In genomic region chr7:45713881-45714520, GRCm38 (mm10) we compare ENCODE assay signal across 8 mouse cellular contexts. TPM values are rescaled to one million over a fixed set of nuclear protein-coding genes. Genes with fewer than 3 reads are reported as not detected.
DNase-seq lines count a peak whose midpoint lies in the region; ATAC-seq and TF ChIP-seq lines count a peak whose summit lies in the region.

No protein-coding gene starts in this region.

- peak overlapping the region; percentile 94 for H3K4me3 ChIP-seq in testis, adult 2 months (ENCODE audit: control insufficient read depth, low read depth, low read length)
- peak overlapping the region; percentile 73 for H3K4me3 ChIP-seq in limb, embryonic 15.5 days
- H3K4me3 ChIP-seq in stomach, embryonic 16.5 days (replicated peaks; ENCODE audit: low read length): peak overlapping the region; percentile 89

- no peak overlapping the region; the same call in 1 of the 2 replicates for H3K9ac ChIP-seq in limb, embryonic 15.5 days
- H3K9ac ChIP-seq in stomach, embryonic 16.5 days (ENCODE audit: low read length): peak overlapping the region; percentile 82

- peaks cover 26% of the 10 kb centered on the region for H3K4me1 ChIP-seq in testis, adult 2 months (ENCODE audit: control insufficient read depth, insufficient read depth, low read length)
- H3K4me1 ChIP-seq in limb, embryonic 15.5 days: peaks cover 48% of the 10 kb centered on the region
- H3K4me1 ChIP-seq in stomach, embryonic 16.5 days (ENCODE audit: control insufficient read depth, insufficient read depth, low read length): peaks cover 28% of the 10 kb centered on the region

- H3K36me3 ChIP-seq in testis, adult 2 months (ENCODE audit: control insufficient read depth, insufficient read depth, low read length): peaks cover 4% of the 10 kb centered on the region
- H3K36me3 ChIP-seq in limb, embryonic 15.5 days: peaks cover 47% of the 10 kb centered on the region
- peaks cover 8% of the 10 kb centered on the region; the same call in 1 of the 2 replicates for H3K36me3 ChIP-seq in stomach, embryonic 16.5 days (ENCODE audit: control insufficient read depth, insufficient read depth, low read length)

- TF ChIP-seq POLR2A in testis, adult 2 months (IDR thresholded peaks at IDR 0.05; ENCODE audit: control insufficient read depth, low read depth, low read length): no peak; the same call in 1 of the 2 replicates

- TF ChIP-seq CTCF in testis, adult 2 months (IDR thresholded peaks at IDR 0.05; ENCODE audit: control insufficient read depth, insufficient read depth, insufficient replicate concordance, low read depth, low read length): no peak

- peak overlapping the region; percentile 90 for H3K4me2 ChIP-seq in limb, embryonic 15.5 days
- peak overlapping the region; percentile 67 for H3K4me2 ChIP-seq in stomach, embryonic 16.5 days (ENCODE audit: low read depth, low read length)

- no peak for ATAC-seq in limb, embryonic 15.5 days (ENCODE audit: insufficient number of reproducible peaks, low FRiP score, low TSS enrichment, low read depth)
- no peak for ATAC-seq in stomach, embryonic 16.5 days (ENCODE audit: insufficient read depth, low FRiP score)

- WGBS in limb, embryonic 15.5 days: 83% methylated on average over 6 of the region's 6 CpGs
- WGBS in stomach, embryonic 16.5 days: 63% methylated on average over 6 of the region's 6 CpGs

- no peaks in the 10 kb centered on the region for H3K27me3 ChIP-seq in testis, adult 2 months (ENCODE audit: control insufficient read depth, insufficient read depth, low read length)
- no peaks in the 10 kb centered on the region for H3K27me3 ChIP-seq in limb, embryonic 15.5 days
- no peaks in the 10 kb centered on the region for H3K27me3 ChIP-seq in stomach, embryonic 16.5 days (ENCODE audit: control insufficient read depth, insufficient read depth, low read length)

- H3K9me3 ChIP-seq in limb, embryonic 15.5 days: no peaks in the 10 kb centered on the region
- no peaks in the 10 kb centered on the region for H3K9me3 ChIP-seq in stomach, embryonic 16.5 days (replicated peaks; ENCODE audit: control insufficient read depth, low read length)

- DNase-seq in adrenal gland, adult (ENCODE audit: inconsistent age in 2 of 2, low spot score in 1 of 2): peak; percentile 42 to 73
- no peak for DNase-seq in adrenal gland, adult 8-10 months
- DNase-seq in testis, postnatal 14 days (ENCODE audit: low spot score): no peak
- DNase-seq in urinary bladder, postnatal 4 days (ENCODE audit: low spot score in 2 of 2): no peak
- no peak for DNase-seq in layer of hippocampus, adult 11-12 months (ENCODE audit: low spot score)

- peak overlapping the region; percentile 75 for H3K27ac ChIP-seq in testis, adult 2 months (ENCODE audit: control insufficient read depth, insufficient read depth, low read depth, low read length)
- H3K27ac ChIP-seq in limb, embryonic 15.5 days: peak overlapping the region; percentile 77; the same call in 1 of the 2 replicates
- H3K27ac ChIP-seq in stomach, embryonic 16.5 days (ENCODE audit: low read length): peak overlapping the region; percentile 96

RNA-seq across cellular contexts. Expression of gene Rpl18, which starts 1.3 kb away (rescaled TPM):
- total RNA-seq in adrenal gland, adult 8-10 months (2022): 1,000 to 10,000 TPM; 1,011 to 1,224 (median 1,104) TPM
- 517 and 652 TPM in 2 replicates for polyA plus RNA-seq in testis, adult 2 months (2012; rRNA removed)
- 942 and 1,034 TPM in 2 replicates for polyA plus RNA-seq in limb, embryonic 15.5 days (2015; fragmentation: Nextera tagmentation; extraction: Ambion mirVana)
- polyA plus RNA-seq in stomach, embryonic 16.5 days (2015; fragmentation: Nextera tagmentation; extraction: Ambion mirVana): 915 and 1,024 TPM in 2 replicates

RNA-seq across cellular contexts. Expression of gene Sphk2, which starts 3.8 kb away (rescaled TPM):
- 10 to 100 TPM; 36.9 to 40.2 (median 39.3) TPM for total RNA-seq in adrenal gland, adult 8-10 months (2022)
- polyA plus RNA-seq in testis, adult 2 months (2012; rRNA removed): 33.4 and 34.6 TPM in 2 replicates
- polyA plus RNA-seq in limb, embryonic 15.5 days (2015; fragmentation: Nextera tagmentation; extraction: Ambion mirVana): 38.5 and 39.7 TPM in 2 replicates
- polyA plus RNA-seq in stomach, embryonic 16.5 days (2015; fragmentation: Nextera tagmentation; extraction: Ambion mirVana): 38.9 and 45.9 TPM in 2 replicates

RNA-seq across cellular contexts. Expression of gene Fam83e, which starts 7.0 kb away (rescaled TPM):
- total RNA-seq in adrenal gland, adult 8-10 months (2022): 1 to 10 TPM in 1 of 4 experiments, under 1 TPM in 3; 0.29 to 2.1 (median 0.66) TPM
- 145 and 176 TPM in 2 replicates for polyA plus RNA-seq in testis, adult 2 months (2012; rRNA removed)
- 0.76 and 0.78 TPM in 2 replicates for polyA plus RNA-seq in limb, embryonic 15.5 days (2015; fragmentation: Nextera tagmentation; extraction: Ambion mirVana)
- polyA plus RNA-seq in stomach, embryonic 16.5 days (2015; fragmentation: Nextera tagmentation; extraction: Ambion mirVana): 16.0 and 24.7 TPM in 2 replicates

RNA-seq across cellular contexts. Expression of gene Dbp, which starts 9.1 kb away (rescaled TPM):
- 100 to 1,000 TPM; 254 to 411 (median 333) TPM for total RNA-seq in adrenal gland, adult 8-10 months (2022)
- polyA plus RNA-seq in testis, adult 2 months (2012; rRNA removed): 11.2 and 12.9 TPM in 2 replicates
- polyA plus RNA-seq in limb, embryonic 15.5 days (2015; fragmentation: Nextera tagmentation; extraction: Ambion mirVana): 4.3 and 4.7 TPM in 2 replicates
- 2.7 and 2.9 TPM in 2 replicates for polyA plus RNA-seq in stomach, embryonic 16.5 days (2015; fragmentation: Nextera tagmentation; extraction: Ambion mirVana)

RNA-seq across cellular contexts. Expression of gene Spaca4, which starts 11.6 kb away (rescaled TPM):
- total RNA-seq in adrenal gland, adult 8-10 months (2022): not detected
- polyA plus RNA-seq in testis, adult 2 months (2012; rRNA removed): 589 and 614 TPM in 2 replicates
- not detected in 2 replicates for polyA plus RNA-seq in limb, embryonic 15.5 days (2015; fragmentation: Nextera tagmentation; extraction: Ambion mirVana)
- 0.79 and 2.2 TPM in 2 replicates for polyA plus RNA-seq in stomach, embryonic 16.5 days (2015; fragmentation: Nextera tagmentation; extraction: Ambion mirVana)

Comparison
In these comparisons a context has a peak if more than half of its experiments do, and no peak if none do; other contexts are left out.
1. DNase-seq: peak in adrenal gland, adult (2 of 2); none in adrenal gland, adult 8-10 months (single experiment), testis, postnatal 14 days (single experiment), urinary bladder, postnatal 4 days (0 of 2) and layer of hippocampus, adult 11-12 months (single experiment).
2. Peak in every context shown above with its lines, with median percentiles within 50 percentile points of each other: H3K27ac ChIP-seq and H3K4me3 ChIP-seq.